Mouse (Mus musculus): Measurements from ENCODE around the gene Epn2. TPM values are rescaled to one million over a fixed set of nuclear protein-coding genes. Genes with fewer than 3 reads are reported as not detected.

Epn2 gene
- total RNA-seq, 2 experiments from 2014 or later: 15.0 to 15.5 TPM

DNA sequence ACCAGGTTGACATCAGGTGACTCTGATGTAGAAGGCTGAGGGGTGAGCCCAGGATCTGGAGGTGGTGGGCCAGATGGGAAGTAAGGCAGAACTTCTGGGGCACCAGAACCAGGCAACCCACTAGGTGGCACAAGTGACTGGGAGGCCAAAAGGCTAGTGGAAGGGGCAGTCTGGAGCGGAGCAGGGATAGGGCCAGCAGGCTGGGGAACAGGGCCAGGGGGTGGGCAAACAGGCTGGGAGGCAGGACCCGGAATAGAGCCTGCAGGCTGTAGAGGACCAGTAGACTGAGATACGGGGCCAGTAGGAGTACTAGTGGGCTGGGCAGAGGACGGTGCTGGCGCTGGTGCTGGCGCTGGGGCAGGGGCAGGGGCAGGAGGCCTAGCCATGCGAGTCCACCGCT is 89.6 kb downstream of the Epn2 start:
- DNase-seq: no peak

DNA sequence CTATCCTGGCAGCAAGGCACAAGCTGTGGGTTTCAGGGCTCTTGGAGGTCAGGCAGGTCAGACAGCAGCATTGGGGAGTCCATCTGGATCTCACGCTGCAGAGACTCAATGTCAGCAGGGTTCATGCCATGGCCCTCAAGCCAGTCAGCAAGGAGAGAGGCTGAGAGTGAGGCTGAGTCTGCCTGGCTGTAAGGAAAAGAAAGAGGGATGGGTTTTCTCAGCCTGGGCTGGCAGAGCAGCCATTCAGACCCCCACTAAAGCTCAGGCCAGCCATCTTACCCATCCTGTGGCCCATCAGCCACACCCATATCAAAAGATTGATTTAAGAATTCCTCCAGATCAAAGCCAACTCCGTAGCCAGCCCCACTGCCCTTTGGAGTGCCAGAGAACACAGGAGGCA is 90.4 kb downstream of the Epn2 start:
- DNase-seq: no peak

DNA sequence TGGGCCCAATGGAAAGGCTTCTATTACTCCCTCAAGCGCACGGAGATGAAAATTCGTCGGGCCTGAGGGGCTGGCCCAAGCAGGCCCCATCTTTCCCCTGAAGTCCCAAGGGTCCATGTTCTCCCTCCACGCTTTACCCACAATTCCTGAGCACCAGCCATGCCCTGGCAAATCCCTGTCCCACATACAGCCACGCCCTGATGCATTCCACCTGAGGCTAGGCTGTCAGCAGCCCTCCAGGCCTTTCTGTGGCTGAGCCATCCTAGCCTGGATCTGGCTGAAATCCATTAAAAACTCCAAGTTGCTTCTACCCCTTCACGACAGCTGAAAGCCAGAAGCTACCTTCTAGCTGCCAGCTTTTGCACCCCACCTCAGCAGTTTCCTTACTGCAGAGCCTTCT is 91.6 kb downstream of the Epn2 start:
- no peak for DNase-seq

DNA sequence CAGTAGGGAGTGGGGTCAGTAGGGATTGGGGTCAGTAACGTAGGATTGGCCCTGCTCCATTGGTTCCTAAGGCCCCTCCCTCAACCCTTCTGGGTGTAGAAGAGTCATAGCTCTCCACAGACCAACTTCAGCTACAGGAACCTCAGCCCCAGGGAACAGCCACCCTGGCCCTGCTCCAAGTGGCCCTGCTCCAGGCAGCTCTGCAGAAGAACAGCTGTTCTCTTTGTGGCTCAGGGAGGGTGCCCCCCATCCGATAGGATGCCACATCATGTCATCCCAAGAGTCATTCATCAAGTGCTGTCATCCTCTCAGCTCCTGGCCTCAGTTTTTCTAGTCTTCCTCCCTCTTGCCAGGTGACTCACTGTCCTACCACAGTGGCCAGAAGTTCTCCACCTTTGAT is 92.1 kb downstream of the Epn2 start:
- peak; percentile 60 for DNase-seq

DNA sequence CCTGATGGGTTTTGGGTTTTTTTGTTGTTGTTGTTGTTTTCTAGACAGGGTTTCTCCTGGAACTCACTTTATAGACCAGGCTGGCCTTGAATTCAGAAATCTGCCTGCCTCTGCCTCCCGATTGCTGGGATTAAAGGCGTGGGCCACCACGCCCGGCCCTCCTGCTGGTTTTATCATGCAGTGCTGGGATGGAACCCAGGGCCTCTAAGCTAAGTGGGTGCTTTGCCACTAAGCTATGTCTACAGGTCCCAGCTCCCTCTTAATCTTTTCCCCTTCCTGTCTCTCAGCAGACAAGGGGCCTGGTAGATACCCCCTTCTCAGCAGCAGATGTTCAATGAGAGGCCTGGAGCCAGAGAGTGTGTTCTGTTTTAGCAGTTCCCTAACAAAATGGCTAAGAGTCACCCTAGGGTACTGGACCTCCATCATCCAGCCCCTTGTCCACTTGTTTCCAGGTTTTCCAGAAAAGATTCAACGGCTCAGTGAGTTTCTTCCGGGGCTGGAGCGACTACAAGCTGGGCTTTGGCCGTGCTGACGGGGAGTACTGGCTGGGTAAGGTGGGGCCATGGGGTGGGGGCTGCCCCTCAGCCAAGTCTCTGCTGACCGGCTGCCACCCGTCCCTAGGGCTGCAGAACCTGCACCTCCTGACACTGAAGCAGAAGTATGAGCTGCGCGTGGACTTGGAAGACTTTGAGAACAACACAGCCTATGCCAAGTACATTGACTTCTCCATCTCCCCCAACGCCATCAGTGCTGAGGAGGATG is 92.8 kb downstream of the Epn2 start:
- no peak for DNase-seq

DNA sequence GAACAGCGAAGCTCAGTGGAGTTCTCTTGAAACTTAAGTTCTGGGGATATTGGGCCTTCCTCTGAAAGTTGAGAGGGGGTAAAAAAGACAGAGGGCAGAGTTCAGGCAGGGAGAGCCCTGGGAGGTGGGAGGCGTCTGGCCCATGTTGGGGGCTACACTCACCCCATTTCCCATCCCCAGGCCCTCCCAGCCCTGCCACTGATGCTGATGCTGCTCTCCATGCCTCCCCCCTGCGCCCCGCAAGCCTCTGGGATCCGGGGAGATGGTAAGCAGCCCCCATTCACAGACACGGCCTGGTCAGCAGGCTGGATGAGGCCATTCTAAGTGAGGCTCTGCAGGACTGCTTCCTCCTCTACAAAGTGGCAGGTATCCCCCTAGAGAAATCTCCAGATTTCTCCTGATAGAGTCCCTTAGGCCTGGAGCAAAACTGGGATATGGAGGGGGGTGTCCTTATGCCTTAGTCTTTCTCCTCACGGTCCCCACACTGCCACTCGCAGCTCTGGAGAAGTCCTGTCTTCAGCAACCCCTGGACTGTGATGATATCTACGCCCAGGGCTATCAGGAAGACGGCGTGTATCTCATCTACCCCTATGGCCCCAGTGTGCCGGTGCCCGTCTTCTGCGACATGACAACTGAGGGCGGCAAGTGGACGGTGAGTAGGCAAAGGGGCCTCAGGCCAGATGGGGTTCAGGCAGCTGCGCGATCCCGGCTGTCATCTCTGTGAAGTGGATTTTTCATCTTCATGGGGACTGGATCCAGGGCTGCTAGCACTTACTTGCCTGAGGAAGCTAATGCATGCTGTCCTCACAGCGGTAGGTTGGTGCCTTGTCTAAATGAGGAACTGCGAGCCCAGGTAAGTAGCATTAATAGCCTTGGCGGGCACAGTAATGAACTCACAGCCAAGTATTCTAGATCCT is 93.7 kb downstream of the Epn2 start:
- no peak for DNase-seq

- peak; percentile 57 for DNase-seq
These were observed 94.6 kb downstream of the Epn2 start, which contains the start of gene Mfap4 for GRCm38 (mm10) chr11:61484613-61485540. Gene Mfap4 (plus strand): TSS chr11:61485431.

DNA sequence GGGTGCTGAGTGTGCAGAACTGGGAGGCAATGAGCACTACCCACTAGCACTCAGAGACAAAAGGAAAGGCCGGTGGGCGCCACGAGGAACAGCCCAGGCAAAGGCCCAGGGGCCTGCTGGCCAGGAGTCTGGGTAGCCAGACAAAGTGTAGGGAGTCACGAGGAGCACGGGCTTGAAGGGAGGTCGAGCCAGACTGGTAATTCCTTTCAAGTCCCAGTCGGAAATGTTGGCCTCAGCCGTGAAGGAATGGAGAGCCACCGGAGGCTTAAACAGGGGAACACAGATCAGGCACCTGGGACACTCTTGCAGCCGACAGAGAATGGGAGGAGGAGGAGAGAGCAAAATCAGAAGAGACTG is 95.3 kb downstream of the Epn2 start:
- DNase-seq: no peak

GRCm38 (mm10) chr11:61483226-61483845 is 96.2 kb downstream of the Epn2 start:
- no peak for DNase-seq

DNA sequence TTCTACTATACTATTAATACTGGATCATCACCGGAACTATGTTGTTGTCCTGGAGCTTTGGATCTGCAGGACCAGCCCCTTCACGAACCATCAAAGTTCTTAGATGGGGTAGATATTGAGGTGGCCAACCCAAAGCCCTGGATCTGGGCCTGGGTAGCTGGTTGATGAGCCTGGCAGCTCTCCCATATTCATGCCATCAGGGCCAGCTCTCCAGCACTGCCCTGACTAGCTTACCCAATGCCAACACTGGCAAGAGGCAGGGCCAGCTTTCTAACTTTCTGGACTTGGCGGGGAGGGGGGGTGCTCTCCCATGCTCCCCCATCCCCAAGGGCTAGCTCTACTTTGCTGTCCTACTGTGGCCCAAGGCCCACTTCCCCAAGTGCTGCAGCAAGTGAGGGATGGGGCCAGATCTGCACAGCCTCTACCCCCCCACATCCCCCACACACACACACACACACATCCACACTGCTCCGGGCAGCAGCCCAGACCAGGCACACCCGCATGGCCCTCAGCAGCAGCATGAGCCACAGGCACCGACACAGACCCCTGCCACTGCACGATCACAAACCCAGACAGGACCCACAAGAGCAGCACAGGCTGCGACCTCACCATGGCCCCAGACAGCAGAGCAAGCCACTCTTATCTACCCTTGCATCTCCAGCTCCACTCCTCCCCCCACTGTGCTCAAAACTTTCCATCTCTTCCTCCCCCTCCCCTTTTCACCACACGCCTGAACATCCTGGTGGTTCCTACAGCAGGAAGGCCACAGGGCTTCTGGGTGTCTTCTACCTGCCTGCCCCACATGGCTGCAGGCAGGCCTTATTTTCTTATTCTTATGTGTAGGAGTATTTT is 98.0 kb downstream of the Epn2 start:
- no peak for DNase-seq

DNA sequence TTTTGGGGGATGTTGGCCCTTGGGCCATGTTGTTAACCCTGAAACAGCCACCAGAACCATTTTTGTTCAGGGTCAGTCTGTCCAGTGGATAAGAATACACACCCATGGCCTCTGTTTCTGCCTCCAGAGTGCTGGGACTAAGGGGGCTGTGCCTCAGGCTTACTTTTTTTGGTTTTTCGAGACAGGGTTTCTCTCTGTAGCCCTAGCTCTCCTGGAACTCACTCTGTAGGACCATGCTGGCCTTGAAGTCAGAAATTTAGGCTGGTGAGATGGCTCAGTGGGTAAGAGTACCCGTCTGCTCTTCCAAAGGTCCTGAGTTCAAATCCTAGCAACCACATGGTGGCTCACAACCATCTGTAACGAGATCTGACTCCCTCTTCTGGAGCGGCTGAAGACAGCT is 100.7 kb downstream of the Epn2 start:
- no peak for DNase-seq

- no peak for DNase-seq
These were observed 101.7 kb downstream of the Epn2 start for GRCm38 (mm10) chr11:61477566-61478508.

GRCm38 (mm10) chr11:61476786-61477382 is 102.6 kb downstream of the Epn2 start:
- DNase-seq: no peak

DNA sequence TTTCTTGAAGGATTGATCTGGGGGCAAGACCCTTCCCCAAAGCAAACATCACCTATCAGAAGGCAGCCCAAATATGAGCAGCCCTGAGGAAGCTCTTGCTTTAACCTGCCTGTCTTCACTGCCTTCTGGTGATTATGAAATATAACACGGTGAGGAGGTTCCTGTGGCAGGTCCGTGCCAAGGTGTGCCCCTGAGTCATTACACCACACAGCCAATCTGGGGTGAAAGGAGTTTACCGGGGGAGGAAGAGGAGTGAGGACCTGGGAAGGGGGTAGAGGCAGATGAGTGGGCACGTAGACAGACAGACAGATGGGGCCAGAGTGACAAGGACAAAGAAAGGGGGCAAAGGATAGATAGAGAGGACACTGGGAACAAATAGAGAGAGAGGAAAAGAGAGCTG is 105.9 kb downstream of the Epn2 start:
- no peak for DNase-seq

- DNase-seq: no peak
These were observed 108.6 kb downstream of the Epn2 start for GRCm38 (mm10) chr11:61470880-61471279.

GRCm38 (mm10) chr11:61469317-61469917 is 110.1 kb downstream of the Epn2 start:
- no peak for DNase-seq

- no peak for DNase-seq
These were observed 111.0 kb downstream of the Epn2 start for GRCm38 (mm10) chr11:61468534-61468933.
